Mouse (Mus musculus) E14TG2a.4 (cell line): ENCODE measurements at regions not wholly inside any gene's neighbourhood (a gene's known extent, or its start where the extent isn't known, plus 50 kb on each side); places are given as distances from the start of the nearest gene placed in this dataset.

Experiments used
- H3K27me3 ChIP-seq: 2 replicates; pipeline ENCODE4 v1.6.1; 2014; ENCODE audit warnings: low read length, control low read depth; ENCODE audit not compliant: insufficient read depth
- H3K36me3 ChIP-seq: 2 replicates; pipeline ENCODE4 v1.6.1; 2014; ENCODE audit warnings: low read length, control low read depth; ENCODE audit not compliant: insufficient read depth
- H3K4me1 ChIP-seq: replicated peaks from 2 replicates; pipeline ENCODE4 v1.6.1; 2014; ENCODE audit warnings: low read depth, low read length, control low read depth
- H3K4me3 ChIP-seq: replicated peaks from 2 replicates; pipeline ENCODE4 v1.5.1; 2014; ENCODE audit warnings: mild to moderate bottlenecking, low read length
- H3K9me3 ChIP-seq: 2 replicates; pipeline ENCODE4 v1.6.1; 2014; ENCODE audit warnings: low read length, control low read depth
- CTCF ChIP-seq: conservative IDR thresholded peaks from 2 replicates; pipeline ENCODE4 v1.5.1; 2014; ENCODE audit warnings: low read length
- NANOG ChIP-seq: IDR thresholded peaks from 2 replicates; pipeline ENCODE4 v1.6.1; 2014; ENCODE audit warnings: borderline replicate concordance, low read length, mixed read lengths
- POU5F1 ChIP-seq: IDR thresholded peaks from 2 replicates; pipeline ENCODE4 v1.6.1; 2014; ENCODE audit warnings: low read length, borderline replicate concordance

DNA sequence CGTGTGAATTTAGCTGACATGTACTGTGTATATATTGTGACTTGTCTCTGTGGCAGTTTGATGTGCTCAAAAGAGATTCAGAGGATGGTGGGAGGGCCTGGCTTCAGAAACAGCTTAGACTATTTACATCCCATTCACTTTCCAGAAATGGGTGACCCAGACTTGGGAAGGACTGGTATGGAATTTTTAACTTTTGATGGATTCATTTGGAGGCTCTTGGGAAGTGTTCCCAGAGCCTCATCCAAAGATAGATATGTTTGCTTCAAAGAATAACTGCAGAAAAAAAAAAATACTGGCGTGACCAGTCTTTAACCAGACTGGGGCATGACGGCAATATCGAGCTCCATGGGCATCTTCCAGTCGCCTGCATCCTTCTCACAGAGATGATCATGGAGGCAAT lies 84.6 kb upstream of the Ptgfrn start:
- TF ChIP-seq NANOG (no peak), CTCF (no peak), POU5F1 (no peak)
- H3K9me3 ChIP-seq = no peaks in the 10 kb centered on the region
- H3K4me1 ChIP-seq = no peaks in the 10 kb centered on the region
- H3K27me3 ChIP-seq = no peaks in the 10 kb centered on the region
- H3K36me3 ChIP-seq = no peaks in the 10 kb centered on the region
- no peak overlapping the region for H3K4me3 ChIP-seq

DNA sequence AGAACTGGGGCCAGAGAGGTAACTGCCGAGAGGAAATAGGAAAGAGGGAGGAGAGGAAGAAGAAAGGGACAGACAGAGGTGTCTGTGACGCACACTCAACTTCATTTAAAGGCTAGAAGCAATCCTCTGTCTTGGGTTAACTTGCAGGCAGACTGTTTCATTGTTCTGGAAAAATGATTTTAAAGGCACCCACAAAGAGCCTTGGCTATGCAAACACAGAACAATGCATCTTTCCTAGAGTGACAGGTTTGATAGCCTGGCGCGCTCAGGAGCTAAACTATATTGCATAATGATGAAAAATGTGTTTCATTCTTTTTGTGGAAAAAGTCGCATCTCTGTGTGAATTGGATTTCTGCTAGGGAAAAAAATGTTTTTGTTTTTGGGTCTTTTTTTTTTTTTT lies 84.2 kb upstream of the Ptgfrn start:
- H3K27me3 ChIP-seq = no peaks in the 10 kb centered on the region
- no peaks in the 10 kb centered on the region for H3K9me3 ChIP-seq
- no peaks in the 10 kb centered on the region for H3K36me3 ChIP-seq
- no peak overlapping the region for H3K4me3 ChIP-seq
- no peak for TF ChIP-seq POU5F1
- TF ChIP-seq CTCF = no peak
- no peak for TF ChIP-seq NANOG
- H3K4me1 ChIP-seq = no peaks in the 10 kb centered on the region

DNA sequence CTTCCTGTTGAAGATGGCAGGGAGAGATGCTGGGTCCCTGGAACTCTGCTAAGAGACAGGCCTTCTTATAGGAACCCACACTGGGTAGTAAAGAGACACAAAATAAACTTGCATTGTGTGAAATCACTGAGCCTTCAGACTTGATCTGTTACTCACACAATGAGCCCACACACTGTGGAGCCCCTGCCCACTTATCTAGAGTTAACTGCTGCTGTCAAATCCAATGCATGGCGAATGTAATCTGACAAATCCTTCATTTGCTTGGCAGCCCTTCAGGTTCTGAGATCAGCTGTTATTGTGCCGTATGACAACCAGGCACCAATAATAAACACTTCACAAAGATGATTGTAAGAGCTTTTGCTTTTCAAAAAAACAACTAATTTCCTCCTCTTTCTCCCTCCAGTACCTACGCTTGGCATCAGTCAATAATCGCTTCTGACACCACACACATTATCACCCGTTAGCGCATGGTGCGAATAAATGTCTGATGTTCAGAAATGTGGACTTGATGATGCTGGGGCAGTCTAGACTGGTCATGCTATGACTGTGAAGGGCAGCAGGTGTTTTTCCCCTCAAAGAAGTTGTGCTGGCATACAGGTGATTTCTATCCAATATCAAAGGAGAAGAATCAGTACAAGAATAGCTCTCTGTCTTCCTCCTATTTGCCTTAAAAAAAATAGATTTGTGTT lies 81.4 kb upstream of the Ptgfrn start:
- no peak for TF ChIP-seq POU5F1
- no peak for TF ChIP-seq NANOG
- no peak for TF ChIP-seq CTCF
- no peak overlapping the region for H3K4me3 ChIP-seq
- H3K9me3 ChIP-seq = no peaks in the 10 kb centered on the region
- no peaks in the 10 kb centered on the region for H3K27me3 ChIP-seq
- H3K4me1 ChIP-seq = no peaks in the 10 kb centered on the region
- H3K36me3 ChIP-seq = no peaks in the 10 kb centered on the region

DNA sequence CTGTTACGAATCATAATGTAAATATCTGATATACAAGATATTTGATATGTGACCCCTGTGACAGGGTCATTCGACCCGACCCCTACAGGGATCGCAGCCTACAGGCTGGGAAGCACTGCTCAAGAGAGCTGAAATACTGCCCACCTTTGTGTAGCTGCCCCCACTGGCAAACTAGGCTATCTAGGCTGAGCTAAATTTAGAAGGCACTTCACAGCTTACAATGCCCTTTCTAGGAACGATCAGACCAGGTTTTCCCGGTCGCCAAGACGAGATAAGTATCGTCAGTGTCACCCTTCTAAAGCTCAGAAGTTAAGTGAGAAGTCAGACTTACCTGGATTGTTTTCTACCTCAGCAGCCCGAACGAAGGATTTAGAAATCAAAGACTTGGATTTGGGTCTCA lies 71.9 kb upstream of the Ptgfrn start:
- H3K9me3 ChIP-seq = peaks cover 23% of the 10 kb centered on the region
- no peaks in the 10 kb centered on the region for H3K4me1 ChIP-seq
- TF ChIP-seq NANOG (no peak), CTCF (no peak), POU5F1 (no peak)
- H3K4me3 ChIP-seq = no peak overlapping the region
- H3K27me3 ChIP-seq = no peaks in the 10 kb centered on the region
- H3K36me3 ChIP-seq = no peaks in the 10 kb centered on the region

DNA sequence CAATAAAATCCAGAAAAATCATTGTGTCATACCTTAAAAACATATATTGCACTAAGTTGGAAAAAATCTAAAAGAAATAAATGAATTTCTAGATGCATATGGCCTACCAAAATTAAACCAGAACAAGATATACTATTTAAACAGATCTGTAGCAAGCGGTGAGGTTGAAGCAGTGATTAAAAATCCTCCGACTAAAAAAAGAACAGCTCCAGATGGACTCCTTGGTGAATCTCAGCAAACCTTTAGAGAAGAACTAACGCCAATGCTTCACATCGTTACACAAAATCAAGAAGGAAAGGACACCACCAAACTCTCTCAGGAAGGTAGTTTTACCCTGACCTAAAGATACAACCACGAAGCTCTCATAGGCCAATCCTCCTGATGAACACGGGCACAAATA lies 63.9 kb upstream of the Ptgfrn start:
- no peak for TF ChIP-seq NANOG
- no peak for TF ChIP-seq CTCF
- TF ChIP-seq POU5F1 = no peak
- Histone ChIP-seq H3K36me3 (no peaks in the 10 kb centered on the region), H3K4me1 (peaks cover under 1% of the 10 kb centered on the region; the same call in 1 of the 2 replicates), H3K27me3 (no peaks in the 10 kb centered on the region), H3K9me3 (peaks cover 9% of the 10 kb centered on the region; the same call in 1 of the 2 replicates), H3K4me3 (no peak overlapping the region)

DNA sequence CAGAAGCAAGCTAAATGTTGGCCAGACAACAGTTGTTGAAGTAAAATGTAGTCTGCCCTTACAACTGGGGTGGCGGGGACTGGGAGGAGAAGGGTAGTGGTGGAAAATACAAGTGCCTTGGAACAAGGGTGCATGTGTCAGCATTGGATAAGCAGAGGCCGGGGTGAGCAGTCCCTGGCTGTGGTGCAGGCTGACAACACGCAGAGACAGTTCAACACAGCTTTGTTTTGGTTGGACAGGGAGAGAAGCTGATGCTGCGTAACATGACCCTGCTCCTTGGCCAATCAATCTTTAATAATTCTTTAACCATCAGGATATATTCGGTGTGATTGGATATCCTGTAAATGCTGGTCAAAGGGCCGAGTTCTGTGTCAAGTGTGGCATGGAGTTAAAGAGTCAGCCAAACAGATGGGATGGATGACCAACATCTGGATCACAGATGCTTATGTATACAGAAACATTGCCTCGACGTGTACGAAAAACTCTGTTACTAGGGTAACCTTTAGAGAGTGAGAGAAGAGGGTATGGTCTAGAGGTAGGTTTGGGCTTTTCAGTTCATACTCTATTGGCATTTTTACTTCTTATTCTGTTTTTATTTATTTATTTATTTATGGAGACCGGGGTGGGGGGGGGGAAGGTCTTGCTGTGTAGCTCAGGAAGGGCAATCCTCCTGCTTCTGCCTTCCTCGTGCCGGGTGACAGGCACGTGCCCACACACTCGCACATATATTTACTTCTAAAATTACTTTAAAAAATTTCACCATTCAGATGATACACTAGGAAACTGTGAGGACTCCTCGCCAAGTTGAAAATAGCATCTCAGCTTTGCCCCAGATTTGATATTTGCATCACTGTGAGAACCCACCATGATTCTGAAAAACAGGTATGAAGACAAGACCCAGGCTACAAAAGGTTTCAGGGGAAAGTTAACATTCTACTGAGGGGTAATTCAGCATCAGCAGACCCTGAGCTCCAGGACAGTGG lies 60.2 kb upstream of the Ptgfrn start:
- H3K9me3 ChIP-seq = no peaks in the 10 kb centered on the region
- H3K27me3 ChIP-seq = no peaks in the 10 kb centered on the region
- no peak overlapping the region for H3K4me3 ChIP-seq
- no peaks in the 10 kb centered on the region for H3K36me3 ChIP-seq
- peaks cover 36% of the 10 kb centered on the region for H3K4me1 ChIP-seq
- TF ChIP-seq NANOG = no peak
- TF ChIP-seq CTCF = no peak
- TF ChIP-seq POU5F1 = no peak

DNA sequence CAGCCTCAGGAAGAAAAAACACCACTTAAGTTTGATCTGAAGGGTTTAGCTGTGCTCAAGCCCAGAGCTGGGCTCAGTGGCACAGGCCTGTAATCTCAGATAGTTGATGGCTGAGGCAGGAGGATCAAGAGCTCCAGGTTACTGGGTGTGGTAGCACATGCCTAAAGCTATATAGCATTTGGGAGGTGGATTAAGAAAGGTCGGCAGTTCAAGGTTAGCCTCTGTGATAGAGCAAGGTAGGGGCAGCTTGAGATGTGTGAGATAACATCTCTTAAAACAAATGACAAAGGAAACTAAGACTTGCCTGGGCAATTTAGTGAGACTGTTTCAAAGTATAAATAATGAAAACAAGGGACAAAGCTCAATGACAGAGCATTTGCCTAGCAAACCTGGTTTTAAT lies 56.9 kb upstream of the Ptgfrn start:
- peaks cover 68% of the 10 kb centered on the region for H3K4me1 ChIP-seq

DNA sequence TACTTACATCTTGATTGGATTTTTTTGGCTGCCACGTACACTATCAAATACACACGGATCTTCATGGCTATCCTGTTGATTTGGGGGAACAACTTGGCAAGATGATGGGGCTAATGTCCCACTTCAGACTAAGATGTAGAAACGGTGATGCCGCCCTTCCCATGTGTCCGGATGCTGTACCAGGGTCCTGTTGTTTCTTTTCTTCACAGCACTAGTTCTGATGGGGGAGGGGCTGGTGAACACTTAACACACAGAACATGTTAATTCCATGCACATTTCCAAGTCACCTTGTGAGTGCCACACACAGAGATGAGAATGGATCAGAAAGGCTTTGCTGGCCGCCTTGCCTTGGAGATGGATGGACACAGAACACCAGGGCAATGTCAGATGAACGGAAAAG lies 56.5 kb upstream of the Ptgfrn start:
- no peaks in the 10 kb centered on the region for H3K36me3 ChIP-seq
- H3K27me3 ChIP-seq = no peaks in the 10 kb centered on the region
- H3K4me3 ChIP-seq = no peak overlapping the region
- TF ChIP-seq POU5F1 (no peak), CTCF (no peak), NANOG (no peak)
- peaks cover 73% of the 10 kb centered on the region for H3K4me1 ChIP-seq
- H3K9me3 ChIP-seq = no peaks in the 10 kb centered on the region

More for the DNA sequence above, 56.9 kb upstream of the Ptgfrn start:
- H3K4me3 ChIP-seq = no peak overlapping the region
- TF ChIP-seq POU5F1 = no peak
- TF ChIP-seq NANOG = no peak
- TF ChIP-seq CTCF = no peak
- H3K9me3 ChIP-seq = no peaks in the 10 kb centered on the region
- H3K36me3 ChIP-seq = no peaks in the 10 kb centered on the region
- no peaks in the 10 kb centered on the region for H3K27me3 ChIP-seq

DNA sequence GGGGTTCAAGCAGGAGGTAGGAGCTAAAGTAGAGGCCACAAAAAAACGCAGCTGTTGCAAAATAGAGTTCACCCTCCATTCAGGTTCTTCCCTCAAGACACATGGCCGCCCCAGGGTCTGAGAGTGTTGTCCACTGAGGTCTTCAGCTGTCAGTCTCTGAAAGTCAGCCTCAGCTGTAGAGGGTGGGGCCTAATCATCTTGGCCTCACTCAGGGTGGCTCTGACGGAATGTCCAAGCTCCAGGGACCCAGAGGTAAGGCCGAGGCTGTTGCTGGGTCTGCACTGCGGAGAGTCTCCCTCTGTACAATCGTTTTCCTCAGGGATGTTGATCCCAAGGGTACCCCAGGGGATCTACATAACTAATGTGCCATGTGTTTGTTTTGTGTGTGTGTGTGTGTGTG lies 55.2 kb upstream of the Ptgfrn start:
- Histone ChIP-seq H3K4me1 (peaks cover 85% of the 10 kb centered on the region), H3K9me3 (no peaks in the 10 kb centered on the region), H3K27me3 (no peaks in the 10 kb centered on the region), H3K4me3 (peak overlapping the region; percentile 20), H3K36me3 (no peaks in the 10 kb centered on the region)
- TF ChIP-seq POU5F1 (no peak), NANOG (no peak), CTCF (no peak)
